12 mouse cellular contexts compared by ENCODE assay signal in genomic region chr13:97559611-97560385, GRCm38 (mm10).
DNase-seq lines count a peak whose midpoint lies in the region; ATAC-seq and TF ChIP-seq lines count a peak whose summit lies in the region.
"Had no signal": no experiment of that assay in that cellular context is flagged by ENCODE, and none has a peak within 500 bp of the region (broad histone marks: within the 10 kb centered on the region; RNA-seq: fewer than 3 reads in every experiment).

No protein-coding gene starts in this region.

- H3K27me3 ChIP-seq in liver, adult 2 months (ENCODE audit: control insufficient read depth, insufficient read depth, low read length), result no peaks in the 10 kb centered on the region
- H3K27me3 ChIP-seq in liver, embryonic 12.5 days (replicated peaks), result no peaks in the 10 kb centered on the region
- H3K27me3 ChIP-seq in midbrain, embryonic 10.5 days (ENCODE audit: low read depth, poor library complexity, severe bottlenecking), result no peaks in the 10 kb centered on the region
- no peaks in the 10 kb centered on the region for H3K27me3 ChIP-seq in forebrain, embryonic 14.5 days (replicated peaks; ENCODE audit: control insufficient read depth, insufficient read depth, low read length)
- H3K27me3 ChIP-seq: embryonic facial prominence, embryonic 13.5 days; liver, embryonic 15.5 days; stomach, embryonic 15.5 days had no signal

- 92% methylated on average over 15 of the region's 15 CpGs for WGBS in liver, adult 2 months
- 62% methylated on average over 15 of the region's 15 CpGs for WGBS in liver, embryonic 12.5 days (ENCODE audit: insufficient replicate concordance)
- 91% methylated on average over 15 of the region's 15 CpGs for WGBS in midbrain, embryonic 10.5 days
- WGBS in forebrain, embryonic 14.5 days, result 90% methylated on average over 15 of the region's 15 CpGs

- no peak for TF ChIP-seq CTCF in liver, adult 2 months (IDR thresholded peaks at IDR 0.05; ENCODE audit: low read depth, low read length)

- peak; percentile 33 for DNase-seq in liver, adult 2 months (ENCODE audit: extremely low read depth, low read depth, low spot score)
- peak; percentile 35 to 54 for DNase-seq in cerebellum, postnatal 14 days
- DNase-seq in layer of hippocampus, postnatal 14 days (ENCODE audit: low spot score in 2 of 2), result peak; percentile 53 to 71
- DNase-seq in right cerebral cortex, adult 2 months (ENCODE audit: low spot score in 2 of 2), result peak; percentile 81 to 83
- no peak for DNase-seq in midbrain, embryonic 10.5 days (ENCODE audit: low spot score)
- no peak for DNase-seq in thymus, postnatal 10 days (ENCODE audit: low spot score in 2 of 2)
- DNase-seq in forebrain, embryonic 14.5 days (ENCODE audit: low spot score), result no peak
- DNase-seq: gastrocnemius, postnatal 25 days had no signal

- H3K27ac ChIP-seq in liver, adult 2 months (replicated peaks; ENCODE audit: insufficient read depth, low read depth, low read length), result 0 out of 2 replicates have a peak overlapping the region, but pooled peaks have one; percentile 10
- no peak overlapping the region for H3K27ac ChIP-seq in liver, embryonic 12.5 days
- H3K27ac ChIP-seq in midbrain, embryonic 10.5 days (replicated peaks), result no peak overlapping the region
- no peak overlapping the region for H3K27ac ChIP-seq in forebrain, embryonic 14.5 days (ENCODE audit: low read depth, low read length)
- H3K27ac ChIP-seq: embryonic facial prominence, embryonic 13.5 days; liver, embryonic 15.5 days; stomach, embryonic 15.5 days had no signal

- H3K79me2 ChIP-seq in liver, adult 2 months (ENCODE audit: control insufficient read depth, insufficient read depth, low read length), result no peaks in the 10 kb centered on the region

- no peak overlapping the region for H3K9ac ChIP-seq in liver, adult 2 months (ENCODE audit: low read depth, low read length)
- no peak overlapping the region for H3K9ac ChIP-seq in liver, embryonic 12.5 days
- H3K9ac ChIP-seq in forebrain, embryonic 14.5 days (ENCODE audit: low read length), result no peak overlapping the region
- H3K9ac ChIP-seq: embryonic facial prominence, embryonic 13.5 days; liver, embryonic 15.5 days; stomach, embryonic 15.5 days had no signal

- 0 out of 2 replicates have a peak, but pooled peaks cover 3% of the 10 kb centered on the region for H3K4me1 ChIP-seq in liver, adult 2 months (ENCODE audit: control insufficient read depth, insufficient read depth, low read length)
- no peaks in the 10 kb centered on the region for H3K4me1 ChIP-seq in liver, embryonic 12.5 days
- H3K4me1 ChIP-seq in midbrain, embryonic 10.5 days, result peaks cover 6% of the 10 kb centered on the region
- H3K4me1 ChIP-seq in forebrain, embryonic 14.5 days (ENCODE audit: control insufficient read depth, insufficient read depth, low read length), result no peaks in the 10 kb centered on the region
- H3K4me1 ChIP-seq: liver, embryonic 15.5 days; stomach, embryonic 15.5 days had no signal

- ATAC-seq in liver, embryonic 12.5 days, result no peak
- no peak for ATAC-seq in forebrain, embryonic 14.5 days

- no peaks in the 10 kb centered on the region for H3K9me3 ChIP-seq in liver, embryonic 12.5 days (replicated peaks)
- H3K9me3 ChIP-seq in midbrain, embryonic 10.5 days (replicated peaks), result 0 out of 2 replicates have a peak, but pooled peaks cover 4% of the 10 kb centered on the region
- H3K9me3 ChIP-seq in forebrain, embryonic 14.5 days (replicated peaks; ENCODE audit: control insufficient read depth, low read length), result no peaks in the 10 kb centered on the region
- H3K9me3 ChIP-seq: embryonic facial prominence, embryonic 13.5 days; liver, embryonic 15.5 days; stomach, embryonic 15.5 days had no signal

- no peak overlapping the region for H3K4me3 ChIP-seq in liver, adult 2 months (ENCODE audit: insufficient read depth, low read depth, low read length)
- no peak overlapping the region for H3K4me3 ChIP-seq in liver, embryonic 12.5 days
- H3K4me3 ChIP-seq in midbrain, embryonic 10.5 days, result no peak overlapping the region
- no peak overlapping the region for H3K4me3 ChIP-seq in forebrain, embryonic 14.5 days (ENCODE audit: low read depth, low read length)
- H3K4me3 ChIP-seq: embryonic facial prominence, embryonic 13.5 days; liver, embryonic 15.5 days; stomach, embryonic 15.5 days had no signal

- no peak overlapping the region for H3K4me2 ChIP-seq in liver, embryonic 12.5 days
- H3K4me2 ChIP-seq in forebrain, embryonic 14.5 days (ENCODE audit: low read length), result no peak overlapping the region
- H3K4me2 ChIP-seq: embryonic facial prominence, embryonic 13.5 days; liver, embryonic 15.5 days; stomach, embryonic 15.5 days had no signal

- no peaks in the 10 kb centered on the region for H3K36me3 ChIP-seq in liver, adult 2 months (ENCODE audit: control insufficient read depth, insufficient read depth, low read length)
- H3K36me3 ChIP-seq in liver, embryonic 12.5 days, result no peaks in the 10 kb centered on the region
- no peaks in the 10 kb centered on the region for H3K36me3 ChIP-seq in midbrain, embryonic 10.5 days
- H3K36me3 ChIP-seq in forebrain, embryonic 14.5 days (ENCODE audit: control insufficient read depth, insufficient read depth, low read length), result no peaks in the 10 kb centered on the region
- H3K36me3 ChIP-seq: embryonic facial prominence, embryonic 13.5 days; liver, embryonic 15.5 days; stomach, embryonic 15.5 days had no signal

- no peak for TF ChIP-seq POLR2A in liver, adult 2 months (IDR thresholded peaks at IDR 0.05; ENCODE audit: extremely low read depth, insufficient read depth, low read length)

Comparison
In these comparisons a context has a peak if more than half of its experiments do, and no peak if none do; other contexts are left out.
1. DNase-seq: peak in liver, adult 2 months (single experiment), cerebellum, postnatal 14 days (2 of 2), layer of hippocampus, postnatal 14 days (2 of 2) and right cerebral cortex, adult 2 months (2 of 2); none in midbrain, embryonic 10.5 days (single experiment), thymus, postnatal 10 days (0 of 2) and forebrain, embryonic 14.5 days (single experiment).